Mouse (Mus musculus): Measurements from ENCODE around the gene Taf9.

DNA sequence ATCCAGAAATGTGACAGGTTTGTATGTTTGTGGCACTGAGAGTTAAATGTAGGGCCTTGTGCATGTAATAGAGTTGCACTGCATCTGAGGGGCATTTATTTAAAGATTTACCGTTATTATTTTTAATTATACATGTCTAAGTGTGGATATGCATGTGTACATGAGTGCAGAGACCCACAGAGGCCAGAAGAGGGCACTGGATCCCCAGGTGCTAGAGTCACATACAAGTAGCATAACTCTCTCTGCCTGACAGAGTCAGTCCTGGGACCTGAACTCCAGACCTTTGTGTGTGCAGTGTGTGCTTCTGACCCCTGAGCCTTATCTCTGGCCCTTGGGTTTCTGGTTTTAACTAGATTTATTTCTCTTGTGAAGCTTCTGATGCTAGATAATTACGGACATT, 33.0 kb downstream of the Taf9 start:
- TF ChIP-seq CTCF (conservative IDR thresholded peaks at IDR 0.05; ENCODE audit: insufficient read depth, insufficient read length, low read depth, low read length) = peak; percentile 56
- no peak for TF ChIP-seq POLR2A (IDR thresholded peaks at IDR 0.05; ENCODE audit: low read depth, low read length)
